Mouse (Mus musculus): Measurements from ENCODE around the gene Focad. TPM values are rescaled to one million over a fixed set of nuclear protein-coding genes. Genes with fewer than 3 reads are reported as not detected.

Gene Focad
- polyA plus RNA-seq, 1 experiment: 7.2 TPM

DNA sequence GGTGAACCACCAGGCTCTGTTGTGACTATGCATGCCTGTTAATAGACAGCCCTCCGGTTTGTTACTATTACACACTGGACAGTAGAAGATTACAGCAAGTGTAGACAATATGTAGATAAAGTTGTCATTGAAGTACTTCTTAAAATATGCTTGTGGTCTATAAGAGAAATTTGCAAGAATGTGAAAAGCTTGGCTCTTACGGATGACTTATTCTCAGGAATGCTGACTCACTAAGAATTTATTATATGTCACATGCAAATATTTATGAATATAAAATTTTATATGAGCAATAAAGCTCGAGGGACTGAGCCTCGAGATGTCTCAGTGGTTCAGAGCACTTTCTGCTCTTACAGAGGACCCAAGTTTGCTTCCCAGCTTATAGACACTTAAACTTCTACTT lies 240.1 kb downstream of the Focad start:
- Histone ChIP-seq H3K27ac (ENCODE audit: control insufficient read depth, insufficient read depth, low read depth, low read length) (no peak overlapping the region), H3K27me3 (ENCODE audit: control insufficient read depth, insufficient read depth, low read length) (no peaks in the 10 kb centered on the region), H3K4me3 (ENCODE audit: control insufficient read depth, low read depth, low read length) (no peak overlapping the region), H3K36me3 (ENCODE audit: control insufficient read depth, insufficient read depth, low read length) (no peaks in the 10 kb centered on the region), H3K4me1 (ENCODE audit: control insufficient read depth, insufficient read depth, low read length) (no peaks in the 10 kb centered on the region)
- TF ChIP-seq POLR2A (IDR thresholded peaks at IDR 0.05; ENCODE audit: control insufficient read depth, low read depth, low read length) (no peak), CTCF (IDR thresholded peaks at IDR 0.05; ENCODE audit: control insufficient read depth, insufficient read depth, insufficient replicate concordance, low read depth, low read length) (no peak)

DNA sequence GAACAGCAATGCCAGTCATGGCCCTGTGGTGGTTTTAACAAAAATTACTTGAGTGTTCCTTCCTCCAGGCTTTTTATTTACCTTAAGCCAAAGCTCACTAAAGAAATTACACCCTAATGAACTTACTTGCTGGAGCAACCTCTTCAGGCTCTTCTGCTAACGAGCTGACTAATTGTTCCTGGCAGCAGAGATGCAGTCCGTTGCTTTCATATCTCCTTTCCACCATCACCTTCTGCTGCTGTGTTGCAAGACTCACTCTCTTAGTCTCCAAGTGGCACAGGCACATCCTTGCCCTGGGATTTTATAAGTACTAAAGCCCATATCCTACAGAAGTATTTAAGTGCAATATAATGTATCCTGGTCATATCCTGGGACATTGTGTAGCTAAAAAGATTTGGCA lies 242.3 kb downstream of the Focad start:
- no peak for TF ChIP-seq POLR2A (IDR thresholded peaks at IDR 0.05; ENCODE audit: control insufficient read depth, low read depth, low read length)
- no peak for TF ChIP-seq CTCF (IDR thresholded peaks at IDR 0.05; ENCODE audit: control insufficient read depth, insufficient read depth, insufficient replicate concordance, low read depth, low read length)
- Histone ChIP-seq H3K27ac (ENCODE audit: control insufficient read depth, insufficient read depth, low read depth, low read length) (no peak overlapping the region), H3K4me3 (ENCODE audit: control insufficient read depth, low read depth, low read length) (no peak overlapping the region), H3K36me3 (ENCODE audit: control insufficient read depth, insufficient read depth, low read length) (no peaks in the 10 kb centered on the region), H3K27me3 (ENCODE audit: control insufficient read depth, insufficient read depth, low read length) (no peaks in the 10 kb centered on the region), H3K4me1 (ENCODE audit: control insufficient read depth, insufficient read depth, low read length) (no peaks in the 10 kb centered on the region)

DNA sequence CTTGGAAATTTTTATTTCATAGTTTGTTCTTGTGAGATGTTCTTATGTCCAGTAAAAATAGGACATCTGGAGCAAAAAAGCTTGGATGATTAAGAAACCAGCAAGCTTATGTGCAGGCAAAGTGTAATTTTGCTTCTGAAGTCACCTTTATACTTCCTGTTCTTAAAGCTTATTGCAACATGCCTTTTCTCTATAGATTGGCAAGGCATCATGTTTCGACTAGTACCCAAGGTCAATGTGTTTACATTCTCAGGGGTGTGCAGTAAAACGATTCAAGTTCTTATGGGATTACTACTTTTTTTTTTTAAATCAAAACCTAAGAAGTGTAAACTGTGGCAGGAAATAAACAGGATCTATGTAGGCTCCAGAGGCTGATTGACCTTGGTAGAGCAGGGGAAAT lies 242.9 kb downstream of the Focad start:
- Histone ChIP-seq H3K36me3 (ENCODE audit: control insufficient read depth, insufficient read depth, low read length) (no peaks in the 10 kb centered on the region), H3K4me1 (ENCODE audit: control insufficient read depth, insufficient read depth, low read length) (no peaks in the 10 kb centered on the region), H3K27me3 (ENCODE audit: control insufficient read depth, insufficient read depth, low read length) (no peaks in the 10 kb centered on the region), H3K4me3 (ENCODE audit: control insufficient read depth, low read depth, low read length) (no peak overlapping the region), H3K27ac (ENCODE audit: control insufficient read depth, insufficient read depth, low read depth, low read length) (no peak overlapping the region)
- no peak for TF ChIP-seq CTCF (IDR thresholded peaks at IDR 0.05; ENCODE audit: control insufficient read depth, insufficient read depth, insufficient replicate concordance, low read depth, low read length)
- TF ChIP-seq POLR2A (IDR thresholded peaks at IDR 0.05; ENCODE audit: control insufficient read depth, low read depth, low read length): no peak

DNA sequence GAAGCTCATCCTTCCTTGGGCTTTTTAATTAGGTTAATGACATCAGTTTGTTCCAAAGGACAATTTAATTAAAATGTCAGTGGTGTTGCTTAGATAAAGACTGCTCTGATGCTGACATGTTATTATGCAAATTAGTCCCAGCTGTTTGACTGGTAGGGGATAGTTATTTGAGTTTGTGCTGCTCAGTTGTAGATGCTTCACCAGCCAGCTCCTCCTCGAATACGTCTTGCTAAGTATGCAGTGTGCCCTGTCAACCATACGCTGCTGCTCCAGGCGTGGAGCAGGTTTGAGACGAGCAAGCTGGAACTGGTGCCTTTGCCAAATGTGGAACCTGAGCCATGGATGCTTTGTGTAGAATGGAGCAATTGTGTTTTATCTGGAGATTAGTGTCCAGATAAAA lies 243.7 kb downstream of the Focad start:
- H3K4me3 ChIP-seq (ENCODE audit: control insufficient read depth, low read depth, low read length): no peak overlapping the region
- no peaks in the 10 kb centered on the region for H3K36me3 ChIP-seq (ENCODE audit: control insufficient read depth, insufficient read depth, low read length)
- no peak for TF ChIP-seq CTCF (IDR thresholded peaks at IDR 0.05; ENCODE audit: control insufficient read depth, insufficient read depth, insufficient replicate concordance, low read depth, low read length)
- no peak for TF ChIP-seq POLR2A (IDR thresholded peaks at IDR 0.05; ENCODE audit: control insufficient read depth, low read depth, low read length)
- H3K27me3 ChIP-seq (ENCODE audit: control insufficient read depth, insufficient read depth, low read length): no peaks in the 10 kb centered on the region
- H3K4me1 ChIP-seq (ENCODE audit: control insufficient read depth, insufficient read depth, low read length): no peaks in the 10 kb centered on the region
- no peak overlapping the region for H3K27ac ChIP-seq (ENCODE audit: control insufficient read depth, insufficient read depth, low read depth, low read length)

DNA sequence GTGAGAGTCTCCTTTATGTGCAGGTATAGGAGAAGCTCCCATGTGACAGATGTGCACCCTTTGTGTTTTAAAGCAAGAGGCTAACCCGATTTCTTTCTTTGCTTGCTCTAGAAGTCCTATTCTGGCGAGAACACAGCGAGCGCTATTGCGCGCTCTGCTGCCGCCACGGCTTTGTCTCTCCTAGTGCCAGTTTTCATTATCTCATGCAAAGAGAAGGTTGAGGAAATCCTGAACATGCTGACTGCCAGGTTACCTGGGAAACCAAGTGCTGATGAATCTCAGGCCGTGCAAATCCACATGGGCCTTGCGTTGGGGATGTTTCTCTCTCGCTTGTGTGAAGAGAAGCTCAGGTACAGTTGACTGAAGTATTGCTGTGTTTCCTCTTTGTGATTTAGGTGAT lies 250.0 kb downstream of the Focad start:
- TF ChIP-seq CTCF (IDR thresholded peaks at IDR 0.05; ENCODE audit: control insufficient read depth, insufficient read depth, insufficient replicate concordance, low read depth, low read length) (no peak), POLR2A (IDR thresholded peaks at IDR 0.05; ENCODE audit: control insufficient read depth, low read depth, low read length) (no peak)
- H3K27ac ChIP-seq (ENCODE audit: control insufficient read depth, insufficient read depth, low read depth, low read length): no peak overlapping the region
- H3K4me3 ChIP-seq (ENCODE audit: control insufficient read depth, low read depth, low read length): no peak overlapping the region
- no peaks in the 10 kb centered on the region for H3K4me1 ChIP-seq (ENCODE audit: control insufficient read depth, insufficient read depth, low read length)
- H3K27me3 ChIP-seq (ENCODE audit: control insufficient read depth, insufficient read depth, low read length): no peaks in the 10 kb centered on the region
- H3K36me3 ChIP-seq (ENCODE audit: control insufficient read depth, insufficient read depth, low read length): no peaks in the 10 kb centered on the region

DNA sequence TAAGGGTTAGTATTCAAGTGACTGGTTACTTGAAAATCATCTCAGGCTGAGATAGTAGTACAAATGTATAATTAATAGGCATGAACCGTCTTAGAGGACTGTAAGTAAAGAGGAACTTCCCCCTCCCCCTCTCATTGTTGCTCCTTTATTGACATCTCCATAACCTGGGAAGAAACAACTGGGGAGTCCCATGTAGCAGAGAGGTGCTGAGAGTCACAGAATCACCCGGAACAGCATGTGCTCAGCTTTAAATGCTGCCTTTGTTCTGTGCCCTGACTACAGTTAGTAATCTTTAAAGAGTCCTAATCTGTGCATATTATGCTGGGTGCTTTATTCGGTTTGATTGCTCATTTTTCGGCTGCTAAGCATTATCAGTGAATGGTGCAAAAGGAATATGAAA lies 250.6 kb downstream of the Focad start:
- TF ChIP-seq CTCF (IDR thresholded peaks at IDR 0.05; ENCODE audit: control insufficient read depth, insufficient read depth, insufficient replicate concordance, low read depth, low read length): no peak
- TF ChIP-seq POLR2A (IDR thresholded peaks at IDR 0.05; ENCODE audit: control insufficient read depth, low read depth, low read length): no peak
- no peak overlapping the region for H3K4me3 ChIP-seq (ENCODE audit: control insufficient read depth, low read depth, low read length)

DNA sequence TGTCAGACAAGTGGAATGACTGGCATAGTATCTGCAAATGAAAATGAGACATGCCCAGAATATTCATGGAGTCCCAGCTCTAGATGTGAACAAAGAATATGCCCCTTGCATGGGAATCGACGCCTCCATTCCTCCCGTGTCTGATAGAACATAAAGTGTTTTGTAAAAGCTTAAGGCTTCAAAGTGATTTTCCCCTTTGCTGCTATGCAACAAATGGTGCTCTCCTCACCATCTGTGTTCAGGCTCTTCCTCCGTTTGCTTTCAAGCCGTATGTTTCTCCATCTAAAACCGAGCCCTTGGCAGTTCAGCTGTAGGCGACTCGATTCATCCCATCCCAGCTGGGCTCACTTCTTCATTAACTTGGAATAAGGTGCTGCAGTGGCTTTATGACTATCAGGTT lies 251.5 kb downstream of the Focad start:
- Histone ChIP-seq H3K4me3 (ENCODE audit: control insufficient read depth, low read depth, low read length) (no peak overlapping the region), H3K36me3 (ENCODE audit: control insufficient read depth, insufficient read depth, low read length) (no peaks in the 10 kb centered on the region), H3K27ac (ENCODE audit: control insufficient read depth, insufficient read depth, low read depth, low read length) (no peak overlapping the region), H3K27me3 (ENCODE audit: control insufficient read depth, insufficient read depth, low read length) (no peaks in the 10 kb centered on the region), H3K4me1 (ENCODE audit: control insufficient read depth, insufficient read depth, low read length) (no peaks in the 10 kb centered on the region)
- TF ChIP-seq POLR2A (IDR thresholded peaks at IDR 0.05; ENCODE audit: control insufficient read depth, low read depth, low read length) (no peak), CTCF (IDR thresholded peaks at IDR 0.05; ENCODE audit: control insufficient read depth, insufficient read depth, insufficient replicate concordance, low read depth, low read length) (no peak)

More for the DNA sequence above, 250.6 kb downstream of the Focad start:
- no peaks in the 10 kb centered on the region for H3K27me3 ChIP-seq (ENCODE audit: control insufficient read depth, insufficient read depth, low read length)
- no peaks in the 10 kb centered on the region for H3K4me1 ChIP-seq (ENCODE audit: control insufficient read depth, insufficient read depth, low read length)
- H3K27ac ChIP-seq (ENCODE audit: control insufficient read depth, insufficient read depth, low read depth, low read length): no peak overlapping the region
- no peaks in the 10 kb centered on the region for H3K36me3 ChIP-seq (ENCODE audit: control insufficient read depth, insufficient read depth, low read length)

DNA sequence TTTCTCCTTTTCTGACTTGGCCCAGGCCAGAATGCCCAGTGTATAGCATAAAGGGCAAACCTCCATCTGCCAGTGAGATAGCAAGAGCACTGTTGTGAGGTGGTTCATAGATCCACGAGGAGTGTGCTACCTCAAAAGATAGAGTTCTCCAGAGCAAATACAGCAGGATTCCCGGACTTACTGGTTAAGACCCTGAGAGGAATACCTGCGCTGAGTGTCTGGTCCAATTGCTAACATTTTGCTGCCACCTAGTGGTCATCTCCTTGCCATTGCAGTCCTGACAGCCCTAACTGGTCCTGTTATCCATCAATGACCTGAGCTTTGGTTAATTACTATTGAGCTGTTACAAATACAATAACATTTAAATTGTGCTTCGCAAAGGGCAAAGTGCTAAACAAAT lies 256.5 kb downstream of the Focad start:
- no peak for TF ChIP-seq POLR2A (IDR thresholded peaks at IDR 0.05; ENCODE audit: control insufficient read depth, low read depth, low read length)
- peak; percentile 51; the same call in 1 of the 2 replicates for TF ChIP-seq CTCF (IDR thresholded peaks at IDR 0.05; ENCODE audit: control insufficient read depth, insufficient read depth, insufficient replicate concordance, low read depth, low read length)
- no peaks in the 10 kb centered on the region for H3K27me3 ChIP-seq (ENCODE audit: control insufficient read depth, insufficient read depth, low read length)
- H3K4me1 ChIP-seq (ENCODE audit: control insufficient read depth, insufficient read depth, low read length): no peaks in the 10 kb centered on the region
- H3K36me3 ChIP-seq (ENCODE audit: control insufficient read depth, insufficient read depth, low read length): no peaks in the 10 kb centered on the region
- no peak overlapping the region for H3K4me3 ChIP-seq (ENCODE audit: control insufficient read depth, low read depth, low read length)
- no peak overlapping the region for H3K27ac ChIP-seq (ENCODE audit: control insufficient read depth, insufficient read depth, low read depth, low read length)
